Mouse (Mus musculus): ENCODE data around the gene Cwc25. TPM values are rescaled to one million over a fixed set of nuclear protein-coding genes. Genes with fewer than 3 reads are reported as not detected.

Cwc25 gene
- polyA plus RNA-seq, 1 experiment = 6.3 TPM

- TF ChIP-seq CTCF (IDR thresholded peaks at IDR 0.05; ENCODE audit: control insufficient read depth, insufficient read depth, insufficient replicate concordance, low read depth, low read length) (no peak), POLR2A (IDR thresholded peaks at IDR 0.05; ENCODE audit: control insufficient read depth, low read depth, low read length) (no peak)
- Histone ChIP-seq H3K27ac (ENCODE audit: control insufficient read depth, insufficient read depth, low read depth, low read length) (no peak overlapping the region), H3K27me3 (ENCODE audit: control insufficient read depth, insufficient read depth, low read length) (no peaks in the 10 kb centered on the region), H3K36me3 (ENCODE audit: control insufficient read depth, insufficient read depth, low read length) (no peaks in the 10 kb centered on the region), H3K4me1 (ENCODE audit: control insufficient read depth, insufficient read depth, low read length) (peaks cover 3% of the 10 kb centered on the region; the same call in 1 of the 2 replicates), H3K4me3 (ENCODE audit: control insufficient read depth, low read depth, low read length) (no peak overlapping the region)
These were observed 5.1 kb upstream of the Cwc25 start for GRCm38 (mm10) chr11:97771410-97771809.

DNA sequence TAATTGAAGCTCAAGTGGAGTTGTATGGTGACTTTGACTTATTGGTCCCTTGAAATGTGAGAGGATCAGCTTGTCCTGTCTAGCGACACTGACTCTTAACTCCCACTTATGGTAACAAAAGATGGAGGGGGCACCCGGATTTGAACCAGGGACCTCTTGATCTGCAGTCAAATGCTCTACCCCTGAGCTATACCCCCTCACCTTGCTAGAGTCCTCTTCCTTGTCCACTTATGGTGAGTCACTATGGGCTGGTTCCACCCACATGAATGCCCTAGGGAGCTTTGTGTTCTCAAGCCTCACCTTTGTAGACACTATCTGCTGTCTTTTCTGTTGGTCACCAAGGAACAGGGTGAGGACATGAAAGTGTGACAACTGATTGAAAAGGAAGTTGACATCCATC lies 3.3 kb upstream of the Cwc25 start:
- Histone ChIP-seq H3K4me1 (ENCODE audit: control insufficient read depth, insufficient read depth, low read length) (peaks cover 2% of the 10 kb centered on the region), H3K36me3 (ENCODE audit: control insufficient read depth, insufficient read depth, low read length) (no peaks in the 10 kb centered on the region), H3K4me3 (ENCODE audit: control insufficient read depth, low read depth, low read length) (no peak overlapping the region), H3K27me3 (ENCODE audit: control insufficient read depth, insufficient read depth, low read length) (no peaks in the 10 kb centered on the region), H3K27ac (ENCODE audit: control insufficient read depth, insufficient read depth, low read depth, low read length) (no peak overlapping the region)
- TF ChIP-seq CTCF (IDR thresholded peaks at IDR 0.05; ENCODE audit: control insufficient read depth, insufficient read depth, insufficient replicate concordance, low read depth, low read length) (no peak), POLR2A (IDR thresholded peaks at IDR 0.05; ENCODE audit: control insufficient read depth, low read depth, low read length) (no peak)

DNA sequence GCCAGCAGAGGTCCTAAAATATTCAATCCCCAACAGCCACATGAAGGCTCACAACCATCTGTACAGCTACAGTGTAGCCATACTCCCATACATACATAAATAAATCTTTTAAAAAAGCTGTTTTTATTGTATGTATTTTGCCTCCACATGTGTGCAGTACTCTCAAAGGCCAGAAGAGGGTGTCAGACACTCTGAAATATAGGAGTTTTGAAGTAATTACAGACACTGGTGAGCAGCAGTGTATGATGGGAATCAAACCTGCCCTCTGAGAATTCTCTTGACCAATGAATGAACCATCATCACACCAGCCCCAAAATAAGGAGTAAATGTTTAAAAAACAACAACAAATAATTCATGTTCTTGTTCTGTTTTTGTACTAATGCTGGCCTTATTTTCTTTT lies 4.7 kb downstream of the Cwc25 start:
- Histone ChIP-seq H3K27me3 (ENCODE audit: control insufficient read depth, insufficient read depth, low read length) (no peaks in the 10 kb centered on the region), H3K36me3 (ENCODE audit: control insufficient read depth, insufficient read depth, low read length) (peaks cover 2% of the 10 kb centered on the region; the same call in 1 of the 2 replicates), H3K4me3 (ENCODE audit: control insufficient read depth, low read depth, low read length) (no peak overlapping the region), H3K27ac (ENCODE audit: control insufficient read depth, insufficient read depth, low read depth, low read length) (no peak overlapping the region), H3K4me1 (ENCODE audit: control insufficient read depth, insufficient read depth, low read length) (peaks cover 2% of the 10 kb centered on the region)
- TF ChIP-seq POLR2A (IDR thresholded peaks at IDR 0.05; ENCODE audit: control insufficient read depth, low read depth, low read length) = no peak
- TF ChIP-seq CTCF (IDR thresholded peaks at IDR 0.05; ENCODE audit: control insufficient read depth, insufficient read depth, insufficient replicate concordance, low read depth, low read length) = no peak

GRCm38 (mm10) chr11:97758942-97759341 lies 7.4 kb downstream of the Cwc25 start:
- no peaks in the 10 kb centered on the region for H3K27me3 ChIP-seq (ENCODE audit: control insufficient read depth, insufficient read depth, low read length)
- H3K4me1 ChIP-seq (ENCODE audit: control insufficient read depth, insufficient read depth, low read length) = no peaks in the 10 kb centered on the region
- peaks cover 2% of the 10 kb centered on the region; the same call in 1 of the 2 replicates for H3K36me3 ChIP-seq (ENCODE audit: control insufficient read depth, insufficient read depth, low read length)
- no peak for TF ChIP-seq CTCF (IDR thresholded peaks at IDR 0.05; ENCODE audit: control insufficient read depth, insufficient read depth, insufficient replicate concordance, low read depth, low read length)
- no peak overlapping the region for H3K4me3 ChIP-seq (ENCODE audit: control insufficient read depth, low read depth, low read length)
- H3K27ac ChIP-seq (ENCODE audit: control insufficient read depth, insufficient read depth, low read depth, low read length) = no peak overlapping the region

DNA sequence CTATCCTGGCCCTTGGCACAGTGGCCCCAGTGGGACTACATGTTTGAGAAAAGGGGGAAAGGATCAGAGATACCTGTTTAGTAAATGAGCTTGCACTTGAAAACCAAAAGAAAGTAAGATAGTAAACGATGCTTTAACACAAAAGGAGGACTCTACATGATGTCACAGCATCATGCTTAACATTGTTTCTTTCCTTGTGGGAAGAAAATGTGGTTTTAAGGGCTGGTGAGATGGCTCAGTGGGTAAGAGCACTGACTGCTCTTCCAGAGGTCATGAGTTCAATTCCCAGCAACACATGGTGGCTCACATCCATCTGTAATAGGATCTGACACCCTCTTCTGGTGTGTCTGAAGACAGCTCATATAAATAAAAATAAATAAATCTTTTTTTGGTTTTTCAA lies 8.2 kb downstream of the Cwc25 start:
- Histone ChIP-seq H3K27ac (ENCODE audit: control insufficient read depth, insufficient read depth, low read depth, low read length) (no peak overlapping the region), H3K27me3 (ENCODE audit: control insufficient read depth, insufficient read depth, low read length) (no peaks in the 10 kb centered on the region), H3K36me3 (ENCODE audit: control insufficient read depth, insufficient read depth, low read length) (peaks cover 2% of the 10 kb centered on the region; the same call in 1 of the 2 replicates), H3K4me1 (ENCODE audit: control insufficient read depth, insufficient read depth, low read length) (no peaks in the 10 kb centered on the region), H3K4me3 (ENCODE audit: control insufficient read depth, low read depth, low read length) (no peak overlapping the region)
- TF ChIP-seq CTCF (IDR thresholded peaks at IDR 0.05; ENCODE audit: control insufficient read depth, insufficient read depth, insufficient replicate concordance, low read depth, low read length) (no peak), POLR2A (IDR thresholded peaks at IDR 0.05; ENCODE audit: control insufficient read depth, low read depth, low read length) (no peak)

GRCm38 (mm10) chr11:97753277-97753676 lies 13.1 kb downstream of the Cwc25 start:
- Histone ChIP-seq H3K4me3 (ENCODE audit: control insufficient read depth, low read depth, low read length) (no peak overlapping the region), H3K36me3 (ENCODE audit: control insufficient read depth, insufficient read depth, low read length) (peaks cover 5% of the 10 kb centered on the region), H3K4me1 (ENCODE audit: control insufficient read depth, insufficient read depth, low read length) (no peaks in the 10 kb centered on the region), H3K27ac (ENCODE audit: control insufficient read depth, insufficient read depth, low read depth, low read length) (no peak overlapping the region), H3K27me3 (ENCODE audit: control insufficient read depth, insufficient read depth, low read length) (no peaks in the 10 kb centered on the region)
- TF ChIP-seq CTCF (IDR thresholded peaks at IDR 0.05; ENCODE audit: control insufficient read depth, insufficient read depth, insufficient replicate concordance, low read depth, low read length) (no peak), POLR2A (IDR thresholded peaks at IDR 0.05; ENCODE audit: control insufficient read depth, low read depth, low read length) (no peak)

DNA sequence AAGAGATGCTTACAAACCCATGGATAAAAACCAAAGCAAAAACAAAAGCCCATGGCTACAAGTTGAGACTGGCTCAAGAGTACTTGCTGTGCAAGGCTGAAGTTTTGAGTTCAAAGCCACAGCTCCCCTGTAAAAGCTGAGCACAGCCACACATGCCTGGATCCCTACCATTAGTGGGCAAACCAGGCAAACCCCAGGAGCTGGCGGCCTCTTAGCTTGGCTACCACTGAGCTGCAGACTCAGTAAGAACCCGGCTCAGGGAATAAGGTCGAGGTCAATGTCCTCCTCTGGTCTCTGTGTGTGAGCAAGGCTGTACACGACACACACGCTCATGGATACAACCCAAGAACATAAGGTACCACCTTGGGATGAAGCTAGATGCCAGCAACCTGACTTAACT lies 17.9 kb downstream of the Cwc25 start:
- H3K4me3 ChIP-seq (ENCODE audit: control insufficient read depth, low read depth, low read length) = no peak overlapping the region
- H3K36me3 ChIP-seq (ENCODE audit: control insufficient read depth, insufficient read depth, low read length) = peaks cover 5% of the 10 kb centered on the region
- peaks cover 10% of the 10 kb centered on the region for H3K4me1 ChIP-seq (ENCODE audit: control insufficient read depth, insufficient read depth, low read length)
- H3K27ac ChIP-seq (ENCODE audit: control insufficient read depth, insufficient read depth, low read depth, low read length) = no peak overlapping the region
- no peaks in the 10 kb centered on the region for H3K27me3 ChIP-seq (ENCODE audit: control insufficient read depth, insufficient read depth, low read length)
- no peak for TF ChIP-seq POLR2A (IDR thresholded peaks at IDR 0.05; ENCODE audit: control insufficient read depth, low read depth, low read length)
- no peak for TF ChIP-seq CTCF (IDR thresholded peaks at IDR 0.05; ENCODE audit: control insufficient read depth, insufficient read depth, insufficient replicate concordance, low read depth, low read length)

DNA sequence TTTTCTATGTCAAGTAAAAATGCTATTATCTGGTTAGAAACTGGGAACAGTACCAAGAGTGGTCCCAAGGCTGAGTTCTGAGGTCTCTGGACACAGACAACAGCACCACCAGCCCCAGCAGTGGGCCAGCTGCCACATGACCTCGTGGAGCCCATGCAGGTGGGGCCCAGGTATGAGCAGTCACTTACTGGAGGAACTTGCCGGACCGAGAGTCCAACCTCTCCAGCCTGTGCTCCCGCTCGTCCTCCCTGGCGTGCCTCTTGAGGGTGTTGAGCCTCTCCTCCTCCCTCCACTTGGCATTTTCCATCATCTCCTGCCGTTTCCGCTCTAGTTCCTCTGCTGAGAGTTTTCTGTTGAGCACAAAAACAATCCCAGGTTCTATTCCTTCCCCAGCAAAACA lies 18.6 kb downstream of the Cwc25 start:
- Histone ChIP-seq H3K27ac (ENCODE audit: control insufficient read depth, insufficient read depth, low read depth, low read length) (no peak overlapping the region), H3K27me3 (ENCODE audit: control insufficient read depth, insufficient read depth, low read length) (no peaks in the 10 kb centered on the region), H3K4me3 (ENCODE audit: control insufficient read depth, low read depth, low read length) (no peak overlapping the region), H3K36me3 (ENCODE audit: control insufficient read depth, insufficient read depth, low read length) (peaks cover 4% of the 10 kb centered on the region), H3K4me1 (ENCODE audit: control insufficient read depth, insufficient read depth, low read length) (peaks cover 17% of the 10 kb centered on the region)
- no peak for TF ChIP-seq CTCF (IDR thresholded peaks at IDR 0.05; ENCODE audit: control insufficient read depth, insufficient read depth, insufficient replicate concordance, low read depth, low read length)

Data from testis, adult 2 months (tissue).